Mouse (Mus musculus) small intestine, adult 2 months (tissue): ENCODE results near the gene Fnbp1.

Experiments
- CTCF ChIP-seq: fragments of 200-500 bp; IDR thresholded peaks from 2 replicates; pipeline ENCODE4 v1.5.1; 2012; ENCODE audit warnings: low read depth, mild to moderate bottlenecking, control low read depth, inconsistent platforms, low read length, moderate library complexity, mixed read lengths; ENCODE audit not compliant: insufficient replicate concordance, insufficient read length; ENCODE audit errors: extremely low read depth
- POLR2A ChIP-seq: fragments of 200-500 bp; IDR thresholded peaks from 2 replicates; pipeline ENCODE4 v1.6.1; 2012; ENCODE audit warnings: low read depth, mild to moderate bottlenecking, control low read depth, inconsistent platforms, low read length, moderate library complexity

- TF ChIP-seq CTCF (no peak), POLR2A (no peak)
Measured at GRCm38 (mm10) chr2:31002857-31003256, 139.0 kb downstream of the Fnbp1 start.
